Mouse (Mus musculus) myocyte (in vitro differentiated cells): ENCODE measurements around the gene Olfr878. TPM values are rescaled to one million over a fixed set of nuclear protein-coding genes. Genes with fewer than 3 reads are reported as not detected.

ENCODE experiments used
- H3K27me3 ChIP-seq: one replicate; pipeline ENCODE4 v1.6.1; 2011; ENCODE audit not compliant: control insufficient read depth, insufficient read depth, insufficient read length
- H3K36me3 ChIP-seq: one replicate; pipeline ENCODE4 v1.6.1; 2011; ENCODE audit not compliant: control insufficient read depth, insufficient read depth
- H3K4me2 ChIP-seq: one replicate; pipeline ENCODE4 v1.6.1; 2011; ENCODE audit warnings: low read depth, control low read depth
- H3K4me3 ChIP-seq: one replicate; pipeline ENCODE4 v1.5.1; 2011; ENCODE audit warnings: mild to moderate bottlenecking, control low read depth, moderate library complexity
- H3K79me2 ChIP-seq: one replicate; pipeline ENCODE4 v1.6.1; 2011; ENCODE audit not compliant: control insufficient read depth, insufficient read depth
- H3ac ChIP-seq: one replicate; pipeline ENCODE4 v1.6.1; 2011; ENCODE audit not compliant: control insufficient read depth, insufficient read length
- CEBPB ChIP-seq: IDR thresholded peaks from 2 replicates; pipeline ENCODE4 v1.6.1; 2011; ENCODE audit warnings: mild to moderate bottlenecking, moderate library complexity; ENCODE audit not compliant: poor library complexity, insufficient read depth, severe bottlenecking
- E2F4 ChIP-seq: IDR thresholded peaks from one replicate; pipeline ENCODE4 v1.6.1; 2011; ENCODE audit warnings: mild to moderate bottlenecking, control low read depth, moderate library complexity; ENCODE audit not compliant: insufficient read depth
- MAX ChIP-seq: IDR thresholded peaks from one replicate; pipeline ENCODE4 v1.6.1; 2011; ENCODE audit warnings: low read depth, mild to moderate bottlenecking, control low read depth
- MYOD1 ChIP-seq, 3 experiments: IDR thresholded peaks; one replicate each; pipeline ENCODE4 v1.6.1; 2011; ENCODE audit warnings: control low read depth in 2 of 3, low read depth in 2 of 3, mild to moderate bottlenecking in 2 of 3, moderate library complexity in 1 of 3; ENCODE audit not compliant: insufficient read length in 2 of 3, control insufficient read depth in 1 of 3
- MYOG ChIP-seq, 3 experiments: IDR thresholded peaks; one replicate each; pipeline ENCODE4 v1.6.1; 2011; ENCODE audit warnings: control low read depth in 2 of 3, low read depth in 2 of 3, mild to moderate bottlenecking in 2 of 3; ENCODE audit not compliant: insufficient read length in 2 of 3, control insufficient read depth in 1 of 3, insufficient read depth in 1 of 3
- POLR2A ChIP-seq: IDR thresholded peaks from one replicate; pipeline ENCODE4 v1.6.1; 2011; ENCODE audit warnings: low read depth, mild to moderate bottlenecking, control low read depth, moderate library complexity; ENCODE audit not compliant: insufficient read length
- POLR2AphosphoS2 ChIP-seq: IDR thresholded peaks from one replicate; pipeline ENCODE4 v1.6.1; 2011; ENCODE audit warnings: low read depth, control low read depth; ENCODE audit not compliant: insufficient read length
- REST ChIP-seq: IDR thresholded peaks from one replicate; pipeline ENCODE4 v1.6.1; 2011; ENCODE audit warnings: mild to moderate bottlenecking, control low read depth, moderate library complexity; ENCODE audit not compliant: insufficient read depth, insufficient read length
- SRF ChIP-seq: IDR thresholded peaks from one replicate; pipeline ENCODE4 v1.6.1; 2011; ENCODE audit warnings: low read depth; ENCODE audit not compliant: control insufficient read depth, insufficient read length
- TCF12 ChIP-seq: IDR thresholded peaks from one replicate; pipeline ENCODE4 v1.6.1; 2011; ENCODE audit warnings: mild to moderate bottlenecking, control low read depth; ENCODE audit not compliant: poor library complexity, insufficient read depth, severe bottlenecking
- TCF3 ChIP-seq: IDR thresholded peaks from one replicate; pipeline ENCODE4 v1.6.1; 2011; ENCODE audit warnings: low read depth, control low read depth; ENCODE audit not compliant: insufficient read length
- USF1 ChIP-seq: IDR thresholded peaks from one replicate; pipeline ENCODE4 v1.6.1; 2011; ENCODE audit warnings: low read depth, mild to moderate bottlenecking, control low read depth, moderate library complexity
- polyA plus RNA-seq: library from polyadenylated mRNA; unstranded; fragments of >200 nt; fragmentation: generic; extraction: Trizol; gene quantifications from one replicate; pipeline ENCODE4 v1.2.1, GENCODE M21; 2012; ENCODE audit warnings: missing spikeins

Olfr878 gene
- polyA plus RNA-seq, 1 experiment, result not detected

- TF ChIP-seq POLR2A (no peak), SRF (no peak), POLR2AphosphoS2 (no peak), USF1 (no peak), MYOD1 (IDR thresholded peaks at IDR 0.05; ENCODE audit: control insufficient read depth in 1 of 3, insufficient read length in 2 of 3, low read depth in 2 of 3) (no peak), MAX (no peak), MYOG (IDR thresholded peaks at IDR 0.05; ENCODE audit: control insufficient read depth in 1 of 3, insufficient read depth in 1 of 3, insufficient read length in 2 of 3, low read depth in 2 of 3) (no peak), E2F4 (no peak), CEBPB (no peak), TCF3 (no peak), REST (no peak), TCF12 (no peak)
Observed at GRCm38 (mm10) chr9:37896661-37897060, 21.0 kb upstream of the Olfr878 start, which contains the start of gene Olfr145. TSS of gene Olfr145 (plus strand) at chr9:37896724.

GRCm38 (mm10) chr9:37905555-37905954 is 12.1 kb upstream of the Olfr878 start:
- no peak overlapping the region for H3K4me3 ChIP-seq
- no peak overlapping the region for H3ac ChIP-seq
- H3K36me3 ChIP-seq, result no peaks in the 10 kb centered on the region
- TF ChIP-seq MAX (no peak), MYOD1 (IDR thresholded peaks at IDR 0.05; ENCODE audit: control insufficient read depth in 1 of 3, insufficient read length in 2 of 3, low read depth in 2 of 3) (no peak), MYOG (IDR thresholded peaks at IDR 0.05; ENCODE audit: control insufficient read depth in 1 of 3, insufficient read depth in 1 of 3, insufficient read length in 2 of 3, low read depth in 2 of 3) (no peak), CEBPB (no peak), TCF12 (no peak), SRF (no peak), POLR2AphosphoS2 (no peak), REST (no peak), TCF3 (no peak), POLR2A (no peak), USF1 (no peak), E2F4 (no peak)
- H3K79me2 ChIP-seq, result no peaks in the 10 kb centered on the region
- no peaks in the 10 kb centered on the region for H3K27me3 ChIP-seq
- no peak overlapping the region for H3K4me2 ChIP-seq

More at GRCm38 (mm10) chr9:37896661-37897060, 21.0 kb upstream of the Olfr878 start, which contains the start of gene Olfr145:
- Histone ChIP-seq H3K4me3 (no peak within 1 kb of the TSS), H3K79me2 (no peaks in the 10 kb centered on the region), H3ac (no peak within 1 kb of the TSS), H3K4me2 (no peak within 1 kb of the TSS), H3K27me3 (no peaks in the 10 kb centered on the region), H3K36me3 (no peaks in the 10 kb centered on the region)

GRCm38 (mm10) chr9:37918018-37918417 is 378 bp downstream of the Olfr878 start:
- H3K4me2 ChIP-seq, result no peak overlapping the region
- no peak overlapping the region for H3K4me3 ChIP-seq
- H3ac ChIP-seq, result no peak overlapping the region
- TF ChIP-seq CEBPB (no peak), MYOD1 (IDR thresholded peaks at IDR 0.05; ENCODE audit: control insufficient read depth in 1 of 3, insufficient read length in 2 of 3, low read depth in 2 of 3) (no peak), SRF (no peak), USF1 (no peak), POLR2AphosphoS2 (no peak), MYOG (IDR thresholded peaks at IDR 0.05; ENCODE audit: control insufficient read depth in 1 of 3, insufficient read depth in 1 of 3, insufficient read length in 2 of 3, low read depth in 2 of 3) (no peak), MAX (no peak)
- no peaks in the 10 kb centered on the region for H3K79me2 ChIP-seq
- no peaks in the 10 kb centered on the region for H3K27me3 ChIP-seq
- H3K36me3 ChIP-seq, result no peaks in the 10 kb centered on the region

- TF ChIP-seq CEBPB (no peak), USF1 (no peak), MYOG (IDR thresholded peaks at IDR 0.05; ENCODE audit: control insufficient read depth in 1 of 3, insufficient read depth in 1 of 3, insufficient read length in 2 of 3, low read depth in 2 of 3) (no peak), TCF3 (no peak), POLR2A (no peak), E2F4 (no peak), SRF (no peak), TCF12 (no peak), MAX (no peak), POLR2AphosphoS2 (no peak), REST (no peak), MYOD1 (IDR thresholded peaks at IDR 0.05; ENCODE audit: control insufficient read depth in 1 of 3, insufficient read length in 2 of 3, low read depth in 2 of 3) (no peak)
- Histone ChIP-seq H3K4me3 (no peak overlapping the region), H3ac (no peak overlapping the region), H3K79me2 (no peaks in the 10 kb centered on the region), H3K36me3 (no peaks in the 10 kb centered on the region), H3K27me3 (no peaks in the 10 kb centered on the region), H3K4me2 (no peak overlapping the region)
Observed at GRCm38 (mm10) chr9:37924194-37924593, 6.6 kb downstream of the Olfr878 start.

DNA sequence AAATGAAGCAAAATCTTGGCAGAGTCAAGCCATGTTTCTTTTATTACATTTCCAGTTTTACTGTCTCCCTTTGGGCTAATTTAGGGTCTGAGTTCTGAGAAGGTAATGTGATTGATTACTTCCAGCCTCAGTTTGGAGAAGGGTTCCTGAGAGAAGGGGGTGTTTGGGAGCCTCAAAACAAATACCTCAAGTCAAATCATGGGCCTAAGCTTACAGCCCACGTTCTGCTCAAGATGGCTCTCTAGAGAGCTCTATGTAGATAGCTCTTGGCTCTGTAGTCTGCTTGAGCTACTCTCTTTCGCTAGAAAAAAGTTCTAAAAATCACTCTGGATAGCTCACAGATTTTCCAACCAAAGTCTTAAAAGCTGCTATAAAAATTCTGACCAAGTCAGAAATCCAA is 7.8 kb downstream of the Olfr878 start:
- no peak for TF ChIP-seq MYOG (IDR thresholded peaks at IDR 0.05; ENCODE audit: control insufficient read depth in 1 of 3, insufficient read depth in 1 of 3, insufficient read length in 2 of 3, low read depth in 2 of 3)
- no peak for TF ChIP-seq TCF3
- no peak for TF ChIP-seq REST
- TF ChIP-seq POLR2A, result no peak
- no peak for TF ChIP-seq E2F4
- no peak for TF ChIP-seq TCF12
- no peak for TF ChIP-seq MYOD1 (IDR thresholded peaks at IDR 0.05; ENCODE audit: control insufficient read depth in 1 of 3, insufficient read length in 2 of 3, low read depth in 2 of 3)
- TF ChIP-seq MAX, result no peak
- Histone ChIP-seq H3K4me3 (no peak overlapping the region), H3K27me3 (no peaks in the 10 kb centered on the region), H3K79me2 (no peaks in the 10 kb centered on the region), H3K4me2 (no peak overlapping the region), H3K36me3 (no peaks in the 10 kb centered on the region), H3ac (no peak overlapping the region)
